Mouse (Mus musculus) thymus, postnatal 0 days (tissue): ENCODE measurements at regions not wholly inside any gene's neighbourhood (a gene's known extent, or its start where the extent isn't known, plus 50 kb on each side); places are given as distances from the start of the nearest gene placed in this dataset.

Experiments
- DNase-seq: peaks from one replicate; pipeline ENCODE4 v3.0.0-alpha.2; 2015; ENCODE audit warnings: low spot score

- DNase-seq: peak; percentile 15
Measured at GRCm38 (mm10) chr7:106440900-106441506, 225.9 kb upstream of the Gvin1 start.
